Mouse (Mus musculus): ENCODE results near the gene Rab13. TPM values are rescaled to one million over a fixed set of nuclear protein-coding genes. Genes with fewer than 3 reads are reported as not detected.
"Not testable (repeated sequence)": the region's sequence is repeated elsewhere in the genome, so short reads cannot be mapped to it uniquely, and the experiment has no call there.

Gene Rab13
- total RNA-seq, 2 experiments from 2014 or later = 14.8 to 19.0 TPM

GRCm38 (mm10) chr3:90231075-90231474, 17.6 kb downstream of the Rab13 start:
- DNase-seq = no peak

GRCm38 (mm10) chr3:90231507-90232333, 18.2 kb downstream of the Rab13 start, which contains the start of gene Jtb:
Gene Jtb (plus strand): TSS chr3:90231597.
- DNase-seq = peak; percentile 92

- DNase-seq = no peak
Observed at GRCm38 (mm10) chr3:90241251-90241650, 27.8 kb downstream of the Rab13 start.

DNA sequence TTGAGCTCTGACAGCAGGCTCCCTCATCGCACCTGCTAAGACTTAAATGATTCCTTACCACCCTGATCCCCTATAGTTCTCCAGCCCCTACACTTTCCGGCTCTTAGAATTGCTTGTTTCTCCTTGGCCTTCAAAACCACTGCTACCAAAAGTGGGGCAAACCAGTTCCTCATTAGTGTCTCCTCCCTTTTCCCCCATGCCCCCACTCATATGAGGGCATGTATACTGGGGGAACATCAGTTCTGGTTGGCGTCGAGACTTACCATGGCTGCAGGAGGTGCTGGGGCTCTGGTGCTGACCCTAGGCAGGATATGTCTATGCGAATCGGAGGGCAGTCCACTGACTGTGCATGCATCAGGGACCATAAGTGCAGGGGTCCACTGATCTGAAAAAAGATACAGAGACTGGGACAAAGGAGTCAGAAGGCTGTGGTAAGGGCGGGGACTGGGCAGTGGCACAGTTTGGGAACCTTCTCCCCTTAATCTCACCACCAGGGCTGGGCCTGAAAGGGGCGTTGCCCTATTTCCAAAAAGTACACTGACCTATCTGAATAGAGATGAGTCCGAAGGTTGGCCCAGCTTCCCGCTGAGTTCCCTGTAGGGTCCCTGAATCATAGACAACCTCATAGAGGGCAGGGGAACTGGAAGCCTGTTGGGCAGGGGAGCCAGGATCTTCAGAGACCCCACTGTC, 28.3 kb downstream of the Rab13 start:
- DNase-seq = no peak

DNA sequence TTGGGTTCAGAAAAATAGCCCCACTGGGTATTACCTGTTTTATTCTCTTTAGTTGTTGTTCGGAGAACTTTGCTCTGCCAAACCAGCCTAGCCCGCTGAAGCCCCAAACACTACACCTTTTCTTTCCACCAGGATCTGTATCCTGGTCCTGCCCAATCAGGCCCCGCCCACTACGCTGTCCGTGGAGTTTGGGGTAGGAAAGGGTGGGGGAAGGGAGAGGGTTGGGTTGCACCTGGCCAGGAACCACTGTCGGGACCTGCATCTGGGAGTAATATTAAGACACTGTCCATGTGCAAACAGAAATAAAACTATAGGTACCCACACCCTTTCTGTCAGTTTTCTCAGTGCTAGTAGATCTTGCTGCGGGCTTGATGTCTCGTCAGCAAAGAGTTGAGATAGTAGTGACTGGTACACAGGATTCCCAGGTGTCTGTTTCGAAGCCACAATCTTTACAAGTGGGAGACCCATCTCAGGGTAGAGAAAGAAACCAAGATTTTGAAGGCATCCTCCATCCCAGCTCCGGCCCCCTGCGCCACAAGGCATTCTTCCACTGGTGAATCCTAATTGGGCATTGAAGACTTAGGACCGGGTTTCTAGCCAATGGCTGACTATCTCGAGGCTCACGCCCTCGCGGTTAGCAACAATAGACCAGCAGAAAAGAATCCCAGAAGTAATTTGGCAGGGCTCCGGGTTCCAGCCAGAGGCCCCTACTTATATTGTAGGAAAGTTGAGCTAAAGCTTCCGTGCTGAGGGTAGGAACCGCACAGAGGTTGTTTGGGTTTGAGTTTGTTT, 29.7 kb downstream of the Rab13 start, which contains the start of gene Creb3l4:
TSS of gene Creb3l4 (minus strand) at position 529 of the 792 bp plus-strand sequence.
- DNase-seq = peak; percentile 68

DNA sequence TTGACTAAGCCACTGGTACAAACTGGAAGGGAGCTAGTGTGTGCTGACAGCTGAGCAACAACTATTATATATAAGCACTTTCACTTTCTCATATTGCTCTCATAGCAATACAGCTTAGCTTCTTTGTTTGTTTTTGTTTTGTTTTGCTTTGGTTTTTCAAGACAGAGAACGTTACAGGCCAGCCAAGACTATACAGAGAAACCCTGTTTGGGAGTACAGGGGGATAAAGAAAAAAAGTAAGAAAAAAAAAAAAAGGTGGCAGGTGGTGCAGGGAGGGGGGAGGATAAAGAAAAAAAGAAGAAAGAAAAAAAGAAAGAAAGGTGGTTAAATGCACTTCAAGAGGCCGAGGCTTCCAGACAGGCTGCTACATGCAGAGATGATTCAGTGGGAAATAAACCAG, 31.9 kb downstream of the Rab13 start:
- DNase-seq = no peak

DNA sequence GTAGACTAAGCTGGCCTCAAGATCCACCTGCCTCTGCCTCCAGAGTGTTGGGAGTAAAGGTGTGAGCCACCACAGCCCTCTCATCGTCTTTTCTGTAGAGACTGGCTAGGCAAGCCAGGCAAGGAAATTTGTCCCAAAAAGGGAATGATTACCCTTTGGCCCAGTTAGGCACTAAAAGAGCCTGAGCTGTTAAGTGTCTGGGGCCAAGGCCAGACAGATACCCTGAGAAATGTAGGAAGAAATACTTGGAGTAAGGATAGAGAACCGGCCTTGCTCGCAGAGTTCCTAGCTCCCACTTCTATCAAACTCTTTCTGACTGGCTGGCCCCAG, 34.1 kb downstream of the Rab13 start:
- no peak for DNase-seq

GRCm38 (mm10) chr3:90247960-90248745, 34.7 kb downstream of the Rab13 start, which contains the start of gene Slc39a1:
Gene Slc39a1 (plus strand): TSS chr3:90248172.
- DNase-seq = peak; percentile 95

- peak; percentile 52 for DNase-seq
Observed at GRCm38 (mm10) chr3:90248746-90249100, 35.2 kb downstream of the Rab13 start.

GRCm38 (mm10) chr3:90250791-90251190, 37.3 kb downstream of the Rab13 start:
- no peak for DNase-seq

- not testable (repeated sequence) for DNase-seq
Observed at GRCm38 (mm10) chr3:90251731-90252226, 38.3 kb downstream of the Rab13 start.

DNA sequence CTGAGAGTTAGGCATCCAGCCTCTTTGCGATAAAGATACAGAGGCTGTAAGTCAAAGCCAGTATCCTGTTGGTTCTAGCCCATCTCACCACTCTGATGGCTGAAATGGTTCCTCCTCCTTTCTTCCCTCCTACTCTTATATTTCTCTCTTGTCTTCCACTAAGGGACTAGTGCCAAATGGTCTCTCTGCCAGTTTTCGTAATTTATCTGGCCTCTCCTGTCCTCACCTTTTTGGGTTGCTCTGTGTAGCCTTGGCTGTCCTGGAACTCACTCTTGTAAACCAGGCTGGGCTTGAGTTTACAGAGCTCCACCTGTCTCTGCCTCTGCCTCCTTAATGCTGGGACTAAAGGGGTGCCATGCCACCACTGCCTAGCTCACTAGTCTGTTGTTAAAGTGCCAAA, 39.2 kb downstream of the Rab13 start:
- not testable (repeated sequence) for DNase-seq

DNA sequence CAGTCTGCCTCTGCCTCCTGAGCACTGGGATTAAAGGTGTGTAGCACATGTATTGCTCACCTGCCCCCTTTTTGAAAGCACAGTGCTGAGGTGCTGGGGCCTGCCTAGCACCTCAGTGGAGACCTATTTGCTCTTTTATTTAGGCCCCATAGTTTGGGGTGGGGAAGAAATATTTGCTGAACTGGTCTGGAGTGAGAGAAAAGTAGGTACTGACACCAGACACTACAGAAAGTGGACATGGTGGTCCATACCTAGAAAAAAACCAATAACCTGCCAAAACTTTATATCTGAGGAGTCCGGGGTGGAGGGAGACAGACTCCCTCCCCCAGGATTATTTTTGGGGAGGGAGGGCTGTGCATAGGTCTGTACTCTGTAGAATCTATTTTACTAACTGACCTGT, 39.7 kb downstream of the Rab13 start:
- not testable (repeated sequence) for DNase-seq

- peak; percentile 95 for DNase-seq
Observed at GRCm38 (mm10) chr3:90253653-90254418, 40.3 kb downstream of the Rab13 start, which contains the start of gene Crtc2. Gene Crtc2 (plus strand): TSS chr3:90254163.

DNA sequence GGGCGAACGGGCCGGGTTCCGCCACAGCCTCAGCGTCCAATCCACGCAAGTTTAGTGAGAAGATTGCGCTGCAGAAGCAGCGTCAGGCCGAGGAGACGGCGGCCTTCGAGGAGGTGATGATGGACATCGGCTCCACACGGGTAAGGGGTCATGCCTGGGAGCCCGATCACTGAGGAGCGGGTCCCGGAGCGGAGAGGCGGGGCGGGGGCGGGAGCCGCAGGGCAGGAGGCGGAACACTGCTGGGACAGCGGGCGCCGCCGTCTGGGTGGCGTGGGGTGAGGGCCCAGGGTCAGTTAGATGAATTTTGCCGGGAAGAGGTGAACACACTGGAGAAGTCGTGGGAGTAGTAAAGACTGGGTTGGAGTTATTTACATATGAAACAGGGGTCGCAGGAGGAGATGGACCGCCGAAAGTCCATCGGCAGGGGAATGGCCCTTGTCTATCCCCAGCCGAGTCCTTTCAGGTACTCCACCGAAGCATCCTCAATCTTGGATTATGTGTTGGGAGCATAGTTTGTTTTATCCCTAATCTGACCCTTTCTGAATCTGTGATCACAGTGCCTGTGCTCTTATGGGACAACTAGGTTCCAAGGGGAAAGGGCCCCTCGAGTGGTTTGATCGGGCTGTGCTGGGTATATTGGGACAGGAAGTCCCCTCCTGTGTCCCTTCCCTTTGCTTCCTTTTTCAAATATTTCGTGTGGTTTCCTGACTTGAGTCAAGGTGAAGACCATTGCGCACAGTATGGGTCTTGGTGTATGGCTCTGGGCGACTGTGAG, 41.1 kb downstream of the Rab13 start:
- DNase-seq = no peak

DNA sequence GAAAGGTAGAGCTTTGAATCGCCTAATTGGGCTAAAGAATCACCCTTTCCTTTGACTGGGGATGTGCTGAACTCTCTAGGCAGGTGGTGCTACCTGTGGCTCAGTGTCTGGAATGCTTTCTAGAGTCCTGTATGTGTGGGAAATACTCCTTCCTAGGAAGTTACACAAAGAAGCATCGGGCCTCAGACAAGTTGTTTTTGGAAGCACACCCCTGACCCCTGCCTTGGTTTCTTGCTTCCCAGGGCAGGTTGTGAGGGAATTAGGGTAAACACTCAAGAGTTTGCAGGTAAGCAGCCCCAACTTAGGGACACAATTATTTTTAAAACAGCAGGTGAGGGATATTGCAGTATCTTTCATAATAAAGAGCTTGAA, 41.7 kb downstream of the Rab13 start:
- DNase-seq = no peak

GRCm38 (mm10) chr3:90255784-90256353, 42.4 kb downstream of the Rab13 start:
- no peak for DNase-seq

GRCm38 (mm10) chr3:90256731-90257530, 43.4 kb downstream of the Rab13 start:
- no peak for DNase-seq

GRCm38 (mm10) chr3:90258521-90258920, 45.0 kb downstream of the Rab13 start:
- no peak for DNase-seq

All from heart, postnatal 4 days (tissue).